9 mouse cellular contexts compared by ENCODE assay signal in genomic region chr7:28596436-28597276, GRCm38 (mm10). TPM values are rescaled to one million over a fixed set of nuclear protein-coding genes. Genes with fewer than 3 reads are reported as not detected.
DNase-seq lines count a peak whose midpoint lies in the region; ATAC-seq and TF ChIP-seq lines count a peak whose summit lies in the region.
"Had no signal": no experiment of that assay in that cellular context is flagged by ENCODE, and none has a peak within 500 bp of the region (broad histone marks: within the 10 kb centered on the region; RNA-seq: fewer than 3 reads in every experiment).

No protein-coding gene starts in this region.

- H3K4me1 ChIP-seq in hindbrain, embryonic 13.5 days (replicated peaks) = peaks cover 58% of the 10 kb centered on the region
- peaks cover 20% of the 10 kb centered on the region for H3K4me1 ChIP-seq in midbrain, embryonic 16.5 days (ENCODE audit: control insufficient read depth, insufficient read depth, low read length)

- intact Hi-C loops in left cerebral cortex, adult 2 months (cut with DNase I) = no loop called here
- intact Hi-C loops in left cerebral cortex, postnatal 10 days (cut with DNase I) = no loop called here

- no peak for DNase-seq in left cerebral cortex, adult 2 months (ENCODE audit: extremely low spot score in 1 of 2, low spot score in 2 of 2)
- DNase-seq in left cerebral cortex, postnatal 10 days (ENCODE audit: extremely low spot score in 1 of 2, low spot score in 2 of 2) = no peak
- DNase-seq in c-Kit-positive CD71-positive TER-119-negative erythroid progenitor cells, embryonic 14.5 days (ENCODE audit: low read depth) = peak; percentile 96
- DNase-seq in liver = peak; percentile 91
- no peak for DNase-seq in layer of hippocampus, adult 9-10 months (ENCODE audit: low spot score)
- DNase-seq in thymus, postnatal 36 days = no peak

- no peaks in the 10 kb centered on the region for H3K36me3 ChIP-seq in hindbrain, embryonic 13.5 days
- H3K36me3 ChIP-seq in midbrain, embryonic 16.5 days (ENCODE audit: control insufficient read depth, insufficient read depth, low read length) = no peaks in the 10 kb centered on the region

- H3K4me3 ChIP-seq in left cerebral cortex, adult 2 months = peak overlapping the region; percentile 59
- H3K4me3 ChIP-seq in hindbrain, embryonic 13.5 days = peak overlapping the region; percentile 61
- peak overlapping the region; percentile 68 for H3K4me3 ChIP-seq in midbrain, embryonic 16.5 days (ENCODE audit: low read depth, low read length)

- no peak for ATAC-seq in hindbrain, embryonic 13.5 days (ENCODE audit: low FRiP score)
- ATAC-seq in midbrain, embryonic 16.5 days = no peak

- peak overlapping the region; percentile 24 for H3K27ac ChIP-seq in left cerebral cortex, adult 2 months
- H3K27ac ChIP-seq in hindbrain, embryonic 13.5 days = peak overlapping the region; percentile 89; the same call in 1 of the 2 replicates
- H3K27ac ChIP-seq in midbrain, embryonic 16.5 days (ENCODE audit: low read length) = peak overlapping the region; percentile 17; the same call in 1 of the 2 replicates

- H3K27me3 ChIP-seq in hindbrain, embryonic 13.5 days = no peaks in the 10 kb centered on the region
- no peaks in the 10 kb centered on the region for H3K27me3 ChIP-seq in midbrain, embryonic 16.5 days (ENCODE audit: control insufficient read depth, insufficient read depth, low read depth, low read length)

- H3K4me2 ChIP-seq in hindbrain, embryonic 13.5 days = peak overlapping the region; percentile 76
- peak overlapping the region; percentile 64 for H3K4me2 ChIP-seq in midbrain, embryonic 16.5 days (ENCODE audit: low read length)

- no peaks in the 10 kb centered on the region for H3K9me3 ChIP-seq in hindbrain, embryonic 13.5 days
- H3K9me3 ChIP-seq in midbrain, embryonic 16.5 days (replicated peaks; ENCODE audit: control insufficient read depth, low read length, poor library complexity, severe bottlenecking) = no peaks in the 10 kb centered on the region

- 34% methylated on average over 20 of the region's 20 CpGs for WGBS in hindbrain, embryonic 13.5 days
- WGBS in midbrain, embryonic 16.5 days = 37% methylated on average over 20 of the region's 20 CpGs

- H3K9ac ChIP-seq in hindbrain, embryonic 13.5 days = peak overlapping the region; percentile 75
- H3K9ac ChIP-seq in midbrain, embryonic 16.5 days (ENCODE audit: low read depth, low read length) = peak overlapping the region; percentile 77

- TF ChIP-seq CTCF in left cerebral cortex, adult 2 months (IDR thresholded peaks at IDR 0.05) = no peak

RNA-seq across cellular contexts. Expression of gene Samd4b, which starts 1.3 kb away (rescaled TPM):
- 10 to 100 TPM; 74.9 to 78.9 TPM for total RNA-seq in left cerebral cortex, adult 2 months (2021)
- 10 to 100 TPM; 55.9 to 58.4 TPM for total RNA-seq in left cerebral cortex, postnatal 10 days (2021)
- polyA plus RNA-seq in hindbrain, embryonic 13.5 days (2015; fragmentation: Nextera tagmentation; extraction: Ambion mirVana) = 20.7 and 21.6 TPM in 2 replicates
- 20.2 and 20.4 TPM in 2 replicates for polyA plus RNA-seq in midbrain, embryonic 16.5 days (2015; fragmentation: Nextera tagmentation; extraction: Ambion mirVana)

RNA-seq across cellular contexts. Expression of gene Pak4, which starts 1.3 kb away (rescaled TPM):
- total RNA-seq in left cerebral cortex, adult 2 months (2021) = 1 to 10 TPM; 8.2 to 9.8 TPM
- 1 to 10 TPM; 7.7 to 8.2 TPM for total RNA-seq in left cerebral cortex, postnatal 10 days (2021)
- 21.5 and 22.1 TPM in 2 replicates for polyA plus RNA-seq in hindbrain, embryonic 13.5 days (2015; fragmentation: Nextera tagmentation; extraction: Ambion mirVana)
- 18.1 and 19.1 TPM in 2 replicates for polyA plus RNA-seq in midbrain, embryonic 16.5 days (2015; fragmentation: Nextera tagmentation; extraction: Ambion mirVana)

RNA-seq across cellular contexts. Expression of gene Acp7, which starts 34.5 kb away (rescaled TPM):
- 1 to 10 TPM; 1.4 to 2.5 TPM for total RNA-seq in left cerebral cortex, adult 2 months (2021)
- 1 to 10 TPM in 1 of 2 experiments, under 1 TPM in 1; 0.55 to 1.8 TPM for total RNA-seq in left cerebral cortex, postnatal 10 days (2021)
- polyA plus RNA-seq in hindbrain, embryonic 13.5 days (2015; fragmentation: Nextera tagmentation; extraction: Ambion mirVana) = not detected in 2 replicates
- polyA plus RNA-seq in midbrain, embryonic 16.5 days (2015; fragmentation: Nextera tagmentation; extraction: Ambion mirVana) = 0.26 TPM in 1 of 2 replicates, not detected in the other
- total RNA-seq: common myeloid progenitor, adult 5-6 weeks had no signal

RNA-seq across cellular contexts. Expression of gene Nccrp1, which starts 49.6 kb away (rescaled TPM):
- under 1 TPM in 1 of 2 experiments, not detected in 1; 0.30 TPM for total RNA-seq in left cerebral cortex, adult 2 months (2021)
- total RNA-seq in left cerebral cortex, postnatal 10 days (2021) = under 1 TPM in 1 of 2 experiments, not detected in 1; 0.21 TPM
- 0.13 TPM in 1 of 2 replicates, not detected in the other for polyA plus RNA-seq in hindbrain, embryonic 13.5 days (2015; fragmentation: Nextera tagmentation; extraction: Ambion mirVana)
- 0.15 TPM in 1 of 2 replicates, not detected in the other for polyA plus RNA-seq in midbrain, embryonic 16.5 days (2015; fragmentation: Nextera tagmentation; extraction: Ambion mirVana)

RNA-seq across cellular contexts. Expression of gene Sycn, which starts 56.0 kb away (rescaled TPM):
- not detected for total RNA-seq in left cerebral cortex, adult 2 months (2021)
- not detected for total RNA-seq in left cerebral cortex, postnatal 10 days (2021)
- not detected in 2 replicates for polyA plus RNA-seq in hindbrain, embryonic 13.5 days (2015; fragmentation: Nextera tagmentation; extraction: Ambion mirVana)
- not detected in 2 replicates for polyA plus RNA-seq in midbrain, embryonic 16.5 days (2015; fragmentation: Nextera tagmentation; extraction: Ambion mirVana)
- total RNA-seq: common myeloid progenitor, adult 5-6 weeks had no signal

Comparison
In these comparisons a context has a peak if more than half of its experiments do, and no peak if none do; other contexts are left out.
1. DNase-seq: peak in c-Kit-positive CD71-positive TER-119-negative erythroid progenitor cells, embryonic 14.5 days (single experiment) and liver (single experiment); none in left cerebral cortex, adult 2 months (0 of 2), left cerebral cortex, postnatal 10 days (0 of 2), layer of hippocampus, adult 9-10 months (single experiment) and thymus, postnatal 36 days (0 of 2).
2. H3K27ac ChIP-seq: peak in every context shown above with its lines; median percentile 89 in hindbrain, embryonic 13.5 days; 24 in left cerebral cortex, adult 2 months; 17 in midbrain, embryonic 16.5 days.
3. Peak in every context shown above with its lines, with median percentiles within 50 percentile points of each other: H3K4me3 ChIP-seq.